Mouse (Mus musculus): ENCODE results near the gene Sorcs2. TPM values are rescaled to one million over a fixed set of nuclear protein-coding genes. Genes with fewer than 3 reads are reported as not detected.
A peak's percentile ranks its signal among the peaks of the same experiment; 100 is the strongest.

Gene Sorcs2
- total RNA-seq, 2 experiments from 2014 or later: 56.9 to 60.9 TPM

DNA sequence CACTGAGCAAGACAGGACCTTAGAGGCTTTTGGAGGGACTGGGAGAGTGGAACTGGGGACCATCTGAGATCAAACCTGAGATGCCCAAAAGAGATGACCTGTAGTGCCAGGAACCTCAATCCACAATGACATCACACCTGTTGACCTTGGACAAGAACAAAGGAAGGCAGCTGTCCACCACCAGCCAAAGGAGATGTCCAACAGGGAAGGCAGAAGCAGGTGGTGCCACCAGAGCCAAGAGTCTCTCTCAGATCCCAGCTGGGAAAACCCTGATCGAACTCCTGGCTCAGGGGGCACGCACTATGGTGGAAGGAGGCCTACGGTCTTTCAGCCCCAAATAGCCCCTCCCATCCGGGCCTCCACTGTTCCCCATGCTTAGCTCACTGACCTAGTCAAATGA lies 6.2 kb downstream of the Sorcs2 start:
- DNase-seq (ENCODE audit: low spot score in 2 of 2): no peak

DNA sequence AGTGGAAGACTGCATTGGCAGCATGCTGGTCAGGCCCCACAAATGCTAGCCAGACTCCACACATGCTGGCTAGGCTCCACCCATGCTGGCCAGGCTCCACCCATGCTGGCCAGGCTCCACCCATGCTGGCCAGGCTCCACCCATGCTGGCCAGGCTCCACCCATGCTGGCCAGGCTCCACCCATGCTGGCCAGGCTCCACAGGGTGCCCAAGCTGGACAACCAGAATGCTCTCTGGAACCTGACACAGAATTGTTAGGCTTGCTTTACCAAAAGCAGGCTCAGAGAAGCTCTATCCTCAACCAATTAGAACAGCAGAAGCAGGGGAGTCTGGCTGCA lies 7.4 kb downstream of the Sorcs2 start:
- DNase-seq (ENCODE audit: low spot score in 2 of 2): peak; percentile 45 to 61

DNA sequence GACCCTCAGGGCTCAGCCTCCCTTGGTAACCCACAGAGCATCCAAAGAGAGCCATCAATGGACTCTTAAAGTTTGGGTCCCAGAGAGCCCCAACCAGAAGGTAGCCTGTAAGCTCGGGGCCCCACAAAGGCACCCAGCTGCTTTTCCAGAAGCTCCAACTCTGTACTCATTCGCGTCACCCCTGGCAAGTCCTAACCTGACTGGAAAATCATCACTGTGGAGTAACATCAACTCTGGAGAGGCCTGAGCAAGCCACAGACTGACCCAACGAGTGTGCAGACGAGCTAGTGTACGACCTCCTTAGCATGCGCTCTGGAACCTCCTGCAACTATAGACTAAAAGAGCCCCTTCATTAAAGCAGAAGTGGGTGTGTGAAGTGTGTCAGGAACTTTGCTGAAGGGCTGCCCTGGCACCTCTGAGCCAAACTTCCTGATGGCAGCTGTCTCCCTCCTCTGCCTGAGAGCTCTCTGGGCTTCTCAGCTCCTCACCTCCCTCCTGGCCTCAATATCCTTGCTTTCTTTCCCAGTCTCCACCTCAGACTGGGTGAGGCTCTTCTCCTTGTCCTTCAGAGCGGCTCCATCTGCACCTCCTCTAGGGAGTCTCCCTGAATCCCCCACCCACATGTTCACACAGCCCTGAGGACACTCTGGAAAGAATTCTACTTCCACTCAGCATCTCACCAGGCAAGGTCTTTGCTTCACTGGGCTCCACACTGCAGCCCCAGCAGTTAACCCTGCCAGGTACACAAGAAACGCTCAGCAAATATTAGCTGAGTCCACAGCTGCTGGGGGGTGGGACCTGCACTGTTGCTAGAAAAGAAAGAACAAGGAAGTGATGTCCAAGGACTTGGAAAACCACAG lies 8.0 kb downstream of the Sorcs2 start:
- no peak for DNase-seq (ENCODE audit: low spot score in 2 of 2)

DNA sequence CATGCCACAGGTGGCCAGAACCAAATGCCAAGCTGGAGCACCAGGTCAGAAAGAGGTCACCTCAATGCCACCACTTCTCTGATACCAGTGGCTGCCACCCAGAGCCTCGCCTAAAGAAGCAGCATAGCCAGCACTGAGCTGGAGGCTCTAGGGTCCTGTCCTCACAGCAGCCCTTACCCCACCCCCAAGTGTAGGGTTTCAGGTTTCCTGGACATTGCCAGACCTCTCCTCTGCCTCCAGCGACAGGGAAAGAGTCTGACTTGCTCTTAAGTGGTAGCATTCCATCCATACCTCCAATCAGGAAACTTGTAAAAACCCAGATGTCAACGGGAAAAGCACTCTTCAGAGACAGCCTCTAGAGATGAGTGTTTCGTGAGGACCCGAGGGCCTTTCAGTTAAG lies 12.9 kb downstream of the Sorcs2 start:
- no peak for DNase-seq (ENCODE audit: low spot score in 2 of 2)

DNA sequence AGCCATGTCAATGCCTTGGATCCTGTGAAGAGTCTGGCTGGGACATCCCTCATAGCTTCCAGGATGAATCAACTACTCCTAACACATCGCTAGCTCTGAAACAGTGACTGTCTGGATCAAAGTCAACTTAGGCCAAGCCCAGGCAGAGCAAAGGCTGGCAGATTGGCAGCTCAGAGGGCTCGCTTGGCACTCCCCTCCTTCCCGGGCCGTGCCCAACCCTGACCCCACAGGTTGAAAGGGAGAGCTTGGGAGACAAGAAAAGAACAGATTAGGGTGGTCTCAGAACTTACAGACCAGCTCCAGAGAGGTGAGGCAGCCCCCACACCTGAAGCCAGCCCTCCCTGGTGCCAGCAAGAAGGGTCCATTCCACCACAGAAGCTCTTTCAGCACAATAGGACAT lies 14.5 kb downstream of the Sorcs2 start:
- DNase-seq (ENCODE audit: low spot score in 2 of 2): no peak

DNA sequence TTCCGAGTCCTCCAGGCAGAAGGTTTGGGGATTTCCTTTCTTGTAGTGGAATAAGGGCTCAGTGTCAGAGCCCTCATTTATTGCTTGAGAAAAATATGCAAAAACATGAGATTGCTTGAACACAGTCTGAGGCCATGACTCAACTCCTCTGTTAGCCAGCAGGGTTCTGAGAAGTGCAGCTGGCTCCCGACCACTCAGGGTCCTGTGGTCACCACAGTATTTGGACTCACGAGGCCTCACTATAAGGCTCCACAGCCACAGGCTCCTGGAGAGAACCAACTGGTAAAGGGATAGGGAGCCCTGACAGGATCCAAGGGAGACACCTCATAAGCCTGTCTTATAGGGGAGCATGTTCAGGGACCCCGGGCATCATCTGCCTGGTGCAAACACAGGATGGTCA lies 15.2 kb downstream of the Sorcs2 start:
- no peak for DNase-seq (ENCODE audit: low spot score in 2 of 2)

DNA sequence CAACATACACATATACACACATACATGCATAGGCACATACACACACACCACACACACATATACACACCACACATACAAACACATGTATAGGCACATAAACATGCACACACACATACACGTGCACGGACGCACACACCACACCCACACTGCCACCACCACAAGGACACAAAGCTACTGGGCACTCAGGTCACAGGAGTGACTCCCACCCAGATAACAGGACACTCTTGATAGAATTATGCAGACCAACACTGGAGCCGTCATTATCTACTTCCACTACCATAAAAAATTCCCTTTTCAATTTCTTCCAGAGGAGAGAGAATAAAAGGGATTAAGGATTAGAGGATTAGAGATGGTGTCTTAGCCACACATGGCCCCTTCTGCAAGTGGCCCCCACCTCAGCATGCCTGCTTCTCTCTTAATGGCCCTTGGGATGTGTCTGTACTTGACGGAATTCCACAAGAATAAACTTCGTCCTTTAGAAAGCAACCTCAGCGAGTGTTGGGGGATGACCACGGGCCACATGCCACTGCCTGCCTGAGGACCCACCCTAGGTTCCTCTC lies 15.7 kb downstream of the Sorcs2 start:
- no peak for DNase-seq (ENCODE audit: low spot score in 2 of 2)

DNA sequence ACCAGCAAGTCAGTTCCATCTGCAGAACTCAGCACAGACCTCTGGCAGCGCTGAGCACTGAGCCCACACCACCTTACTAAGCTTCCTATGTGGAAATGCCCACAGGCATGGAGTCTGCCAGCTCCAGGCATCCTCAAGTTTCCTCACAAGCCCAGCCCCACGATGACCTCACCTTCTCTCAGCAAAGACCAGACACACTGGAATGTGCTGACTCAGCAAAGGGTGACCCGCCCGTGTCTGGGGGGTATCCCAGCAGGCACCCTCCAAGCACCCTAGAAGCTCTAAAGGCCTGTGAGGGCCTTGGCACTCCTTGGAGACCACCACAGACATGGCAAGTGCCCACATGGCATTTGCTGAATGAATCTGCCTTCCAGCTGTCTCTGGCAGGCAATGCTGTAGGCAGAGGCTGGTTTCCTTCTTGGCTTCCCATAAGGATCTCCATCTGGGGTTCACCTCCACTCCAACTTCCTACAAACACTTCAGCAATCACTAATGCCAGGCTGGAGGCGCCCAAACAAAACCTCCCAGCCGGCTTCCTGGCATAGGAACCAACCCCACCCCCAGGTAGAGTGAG lies 17.9 kb downstream of the Sorcs2 start:
- no peak for DNase-seq (ENCODE audit: low spot score in 2 of 2)

DNA sequence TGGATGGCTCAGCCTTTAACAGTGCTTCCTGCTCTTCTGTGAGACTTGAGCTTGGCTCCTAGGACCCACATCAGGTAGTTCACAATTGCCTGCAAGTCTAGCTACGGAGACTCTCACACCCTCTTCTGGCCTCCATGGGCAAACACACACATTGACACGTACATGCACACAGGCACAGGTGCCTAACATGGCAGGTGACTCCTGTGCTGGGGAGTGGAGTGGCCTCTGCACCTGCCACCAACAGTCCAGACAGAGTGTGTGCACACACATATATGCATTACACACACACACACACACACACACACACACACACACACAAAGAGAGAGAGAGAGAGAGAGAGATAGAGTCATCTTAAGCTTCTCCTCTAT lies 19.6 kb downstream of the Sorcs2 start:
- DNase-seq (ENCODE audit: low spot score in 2 of 2): no peak

DNA sequence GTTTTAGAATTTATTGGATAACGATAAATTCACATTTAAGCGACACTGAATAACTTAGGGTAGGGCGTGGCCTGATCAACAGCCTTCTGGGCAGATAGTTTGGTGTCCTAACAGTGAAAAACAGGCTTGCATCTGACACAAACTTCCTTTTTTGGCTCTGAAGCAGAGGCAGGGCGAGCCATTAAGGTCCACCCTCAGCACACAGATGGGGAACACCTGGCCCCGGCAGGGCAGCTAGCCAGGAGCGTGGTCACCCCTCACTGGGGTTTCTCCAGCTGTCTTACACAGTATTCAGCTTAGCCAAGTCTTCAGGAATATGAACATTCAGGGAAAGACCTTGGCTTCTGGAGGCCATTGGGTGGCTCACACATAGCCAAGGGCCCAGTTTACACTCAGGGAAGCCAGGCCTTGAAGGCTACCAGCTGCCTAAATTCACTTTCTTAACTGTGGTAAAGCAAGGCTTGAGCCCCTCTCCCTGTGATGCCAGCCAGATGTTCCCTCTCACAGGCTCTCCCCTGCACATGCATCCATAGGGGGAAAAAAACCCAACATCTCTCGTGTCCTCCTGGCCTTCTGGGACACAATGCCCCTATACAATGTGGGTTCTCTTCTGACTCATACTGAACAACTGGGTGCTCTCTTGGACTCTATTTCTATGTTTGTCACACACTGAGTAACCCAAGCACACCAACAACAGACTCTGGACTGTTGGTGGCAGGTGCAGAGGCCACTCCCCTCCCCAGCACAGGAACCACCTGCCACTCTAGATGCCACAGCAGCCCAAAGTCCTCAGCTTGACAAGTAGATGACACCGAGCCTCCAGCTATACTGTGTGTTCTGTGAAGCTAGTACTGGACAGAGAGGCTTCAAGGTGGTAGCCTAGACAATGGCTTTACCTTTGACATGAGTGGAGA lies 20.2 kb downstream of the Sorcs2 start:
- no peak for DNase-seq (ENCODE audit: low spot score in 2 of 2)

DNA sequence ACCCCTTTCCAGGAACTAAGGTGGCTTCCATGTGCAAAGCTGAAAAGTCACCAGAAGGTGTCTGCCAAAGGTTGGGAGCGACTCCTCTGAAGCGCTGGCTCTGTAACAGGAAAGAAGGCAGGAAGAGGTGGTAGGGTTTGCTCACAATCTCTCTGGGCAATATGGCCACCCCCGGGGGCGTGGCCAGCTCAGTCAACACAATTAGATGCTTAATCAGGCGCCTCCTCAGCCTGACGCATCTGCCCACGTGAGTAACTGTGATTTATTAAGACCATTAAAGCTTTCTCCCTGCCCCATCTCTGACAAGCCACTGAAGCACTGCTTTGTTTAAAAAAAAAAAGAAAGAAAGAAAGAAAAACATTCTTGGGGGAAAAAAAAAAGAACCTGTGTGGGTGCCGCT lies 22.1 kb downstream of the Sorcs2 start:
- DNase-seq (ENCODE audit: low spot score in 2 of 2): no peak

DNA sequence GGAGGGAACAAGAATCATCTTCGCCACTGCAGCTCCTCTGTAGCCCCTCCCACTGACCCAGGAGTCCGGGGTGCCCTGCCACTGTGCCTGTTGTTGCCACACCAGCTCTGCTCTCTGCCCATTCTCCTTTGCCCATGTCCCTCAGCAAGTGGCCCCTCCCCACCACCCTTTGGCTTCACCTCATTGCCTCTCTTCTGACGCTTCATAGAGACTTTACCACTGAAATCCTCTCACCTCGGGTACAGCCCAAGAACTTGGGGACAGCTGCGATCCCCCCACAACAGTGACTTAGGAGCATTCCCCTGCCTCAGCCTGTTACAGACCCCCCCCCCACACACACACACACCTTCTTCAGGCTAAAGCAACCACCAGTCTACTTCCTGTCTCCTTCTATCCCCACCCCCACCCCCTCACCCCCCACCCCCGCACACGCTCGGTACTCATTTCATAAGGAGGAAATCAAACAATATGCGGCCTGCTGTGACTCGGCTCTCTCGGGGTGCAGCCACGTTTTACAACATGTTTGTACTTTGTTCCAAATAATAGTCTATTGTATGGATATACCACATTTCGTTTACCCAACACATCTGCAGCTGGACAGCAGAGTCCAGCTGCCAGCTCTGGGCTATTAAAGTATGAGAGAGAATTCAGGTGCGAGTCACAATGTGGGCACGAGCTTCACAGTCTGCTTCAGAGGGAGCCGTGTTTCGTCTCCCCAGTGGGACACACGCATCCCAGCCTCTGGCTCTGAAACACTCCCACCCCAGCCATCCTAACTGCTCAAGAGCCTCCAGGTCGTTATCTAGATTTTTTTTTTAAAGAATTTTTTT lies 23.5 kb downstream of the Sorcs2 start:
- DNase-seq (ENCODE audit: low spot score in 2 of 2): no peak

DNA sequence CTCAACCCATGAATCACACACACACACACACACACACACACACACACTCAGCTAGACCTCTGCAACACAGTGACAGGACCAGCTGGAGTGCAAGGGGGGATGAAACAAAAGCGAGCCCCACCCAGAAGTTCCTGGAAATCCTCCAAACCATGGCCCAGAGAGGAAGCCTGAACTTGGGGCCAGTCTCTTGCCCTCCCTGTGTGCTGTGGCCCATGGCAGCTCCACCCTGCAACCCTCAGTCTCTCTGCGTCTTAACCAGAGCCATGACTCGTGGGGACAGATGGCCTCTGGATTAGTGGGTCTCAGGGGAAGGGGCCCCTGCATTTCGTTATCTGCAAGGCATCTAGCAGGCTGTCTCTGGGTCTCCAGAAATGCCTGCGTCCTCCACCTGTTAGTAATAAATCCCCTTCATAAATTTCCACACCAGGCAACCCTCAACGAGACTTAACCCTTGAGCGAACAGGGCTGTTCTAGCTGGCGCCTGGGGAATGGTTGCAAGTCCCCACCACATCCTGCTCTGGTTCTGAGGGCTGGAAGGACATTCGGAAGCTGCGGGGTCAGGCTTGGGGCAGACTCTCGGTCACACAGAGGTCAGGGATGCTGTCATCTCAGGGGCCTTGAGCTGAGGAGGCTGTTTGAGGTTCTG lies 24.6 kb downstream of the Sorcs2 start:
- DNase-seq (ENCODE audit: low spot score in 2 of 2): no peak

DNA sequence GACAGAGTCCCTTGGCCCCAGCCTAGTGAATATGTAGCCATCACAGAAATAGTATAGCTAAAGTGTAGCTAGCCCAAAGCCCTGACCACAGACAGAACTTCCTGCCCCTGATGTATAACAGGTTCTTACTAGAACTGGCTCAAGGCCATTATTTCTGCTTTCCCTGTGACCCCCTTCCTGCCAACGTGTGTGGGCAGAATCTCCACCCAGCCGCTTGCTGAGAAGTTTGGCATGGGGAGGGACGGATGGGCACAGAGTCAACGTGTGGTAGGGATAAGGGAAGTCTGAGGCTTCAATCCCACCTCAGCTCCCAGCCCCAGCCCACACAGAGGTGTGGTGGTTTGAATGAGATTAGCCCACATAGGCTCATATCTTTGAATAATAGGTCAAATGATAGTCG lies 26.2 kb downstream of the Sorcs2 start:
- DNase-seq (ENCODE audit: low spot score in 2 of 2): no peak

DNA sequence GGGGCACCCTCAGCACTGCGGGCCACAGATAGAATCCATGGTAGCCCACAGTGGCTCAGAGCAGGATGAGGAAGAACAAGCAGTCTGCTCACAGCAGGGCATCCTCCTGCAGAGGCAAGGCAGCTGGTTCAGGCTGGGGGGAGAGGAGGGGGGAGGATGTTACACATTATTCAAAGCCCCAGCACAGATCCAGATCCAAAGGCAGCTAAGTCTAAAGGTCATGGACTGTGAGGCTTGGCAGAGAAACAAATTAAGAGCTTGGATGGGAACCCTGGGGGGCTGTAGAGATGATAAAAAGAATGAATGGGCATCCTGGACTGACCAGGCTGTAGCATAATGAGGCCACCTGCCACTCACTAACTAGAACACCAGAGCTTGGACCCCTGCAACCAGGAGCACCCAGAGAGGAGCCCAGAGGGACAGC lies 28.7 kb downstream of the Sorcs2 start:
- peak in 1 of 2 experiments; percentile 34 for DNase-seq (ENCODE audit: low spot score in 2 of 2)

DNA sequence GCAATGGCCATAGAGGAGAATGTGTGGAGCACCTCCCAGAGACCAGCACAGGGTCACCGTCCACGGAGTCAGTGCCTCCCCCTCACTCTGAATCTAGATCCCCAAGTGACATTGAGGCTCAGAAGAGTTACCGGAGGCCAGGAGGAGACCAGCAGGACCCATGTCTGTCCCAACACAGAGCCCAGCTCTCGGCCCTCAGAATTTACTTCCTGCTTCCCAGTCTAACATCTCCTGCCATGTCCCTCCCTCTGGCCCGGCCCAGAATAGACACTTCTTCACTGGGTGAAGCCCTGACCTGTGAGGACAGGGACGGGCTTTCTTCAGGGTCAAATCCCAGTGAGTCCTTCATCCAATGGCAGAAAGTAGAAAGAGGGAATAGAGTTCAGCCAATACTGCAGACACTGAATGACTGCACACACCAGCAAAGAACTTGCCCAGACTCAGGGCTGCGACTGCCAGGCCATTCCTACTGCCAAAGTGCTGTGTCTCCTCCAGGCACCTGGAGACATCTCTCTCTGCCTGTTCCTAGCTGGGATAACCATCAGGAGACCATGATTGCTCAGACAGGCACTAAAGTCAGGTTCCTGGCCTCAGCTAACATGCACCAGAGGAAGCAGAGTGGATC lies 29.3 kb downstream of the Sorcs2 start:
- DNase-seq (ENCODE audit: low spot score in 2 of 2): no peak

DNA sequence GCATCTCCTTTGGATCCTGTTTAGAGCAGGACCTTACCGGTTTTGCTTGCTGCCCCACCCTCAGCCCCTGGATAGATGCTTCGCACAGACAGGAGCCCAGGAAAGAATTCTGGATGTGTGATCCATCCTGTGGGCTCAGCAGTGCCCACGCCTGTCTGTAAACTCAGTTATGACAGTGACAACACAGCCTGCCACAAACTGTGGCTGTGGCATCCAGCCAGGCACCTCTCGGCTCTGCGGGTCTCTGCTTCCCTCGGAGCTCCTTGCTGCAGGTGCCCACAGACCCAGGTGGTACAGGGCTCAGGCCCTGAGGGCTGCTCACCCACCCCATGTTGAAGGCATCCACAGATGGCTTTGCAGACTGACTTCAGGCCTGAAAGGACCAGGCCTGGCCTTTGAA lies 30.0 kb downstream of the Sorcs2 start:
- peak; percentile 41 to 43 for DNase-seq (ENCODE audit: low spot score in 2 of 2)

DNA sequence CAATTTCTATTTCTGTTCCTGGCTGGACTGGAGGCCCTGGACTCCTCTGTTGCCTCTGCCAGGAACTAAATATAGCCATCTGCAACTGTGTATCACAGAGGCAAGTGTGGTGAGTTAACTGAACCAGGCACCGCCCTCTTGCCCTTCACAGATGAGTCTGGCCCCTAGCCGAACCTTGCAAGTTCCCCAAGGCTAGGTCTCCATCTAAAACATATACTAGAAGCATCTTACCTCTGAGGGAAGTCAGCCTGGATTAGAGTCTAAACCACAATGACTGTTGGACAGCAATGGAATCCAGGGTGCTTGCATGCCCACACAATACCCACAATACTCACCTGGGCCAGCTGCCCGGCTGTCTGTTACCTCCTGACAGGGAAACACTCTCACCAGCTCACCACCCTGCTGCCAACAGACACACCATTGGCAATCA lies 30.7 kb downstream of the Sorcs2 start:
- DNase-seq (ENCODE audit: low spot score in 2 of 2): no peak

DNA sequence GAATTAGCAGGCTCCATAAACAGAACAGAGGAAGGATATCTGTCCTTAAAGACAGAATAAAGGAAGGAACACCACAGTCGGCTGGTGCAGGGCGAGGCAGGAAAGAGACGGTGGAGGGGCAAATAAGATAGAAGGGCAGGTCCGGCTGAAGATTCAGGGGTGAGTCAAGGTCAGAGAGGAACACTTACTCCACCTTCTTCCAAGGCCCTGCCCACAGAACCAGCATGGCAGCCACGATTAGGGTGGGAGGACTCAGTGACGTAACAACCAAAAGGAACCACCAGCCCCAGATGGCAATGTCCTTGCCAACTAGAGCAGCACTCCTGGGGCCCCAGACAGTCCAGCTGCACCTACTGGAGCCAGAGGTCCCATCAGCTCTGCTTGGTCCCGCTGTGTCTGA lies 36.2 kb downstream of the Sorcs2 start:
- DNase-seq (ENCODE audit: low spot score in 2 of 2): no peak

DNA sequence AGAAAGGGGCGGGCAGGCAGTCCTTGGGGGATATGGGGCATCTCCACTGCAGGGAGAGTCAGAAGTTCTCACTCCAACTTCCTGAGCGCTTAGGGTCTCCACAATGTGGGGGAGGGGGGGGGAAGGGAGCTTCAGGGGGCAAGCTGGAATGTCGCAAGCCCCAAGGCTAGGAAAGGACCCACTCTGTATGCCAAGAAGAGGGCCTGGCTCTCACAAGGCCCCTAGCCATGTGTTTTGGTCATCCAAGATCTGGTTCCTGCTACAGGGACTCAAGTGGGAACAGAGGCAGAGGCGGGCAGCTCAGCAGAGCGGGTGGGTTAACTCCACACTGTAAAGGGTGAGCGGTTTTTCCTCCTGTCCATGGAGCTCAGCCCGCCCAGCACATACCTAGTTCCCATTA lies 37.6 kb downstream of the Sorcs2 start:
- no peak for DNase-seq (ENCODE audit: low spot score in 2 of 2)

Measured in layer of hippocampus, postnatal 10 days (tissue).